Mouse (Mus musculus) G1E (cell line): ENCODE data around the gene Rnf215.

ENCODE experiments used
- POLR2AphosphoS5 ChIP-seq: IDR thresholded peaks from 2 replicates; pipeline ENCODE4 v1.6.1; 2012; ENCODE audit warnings: low read depth, low read length, inconsistent platforms; ENCODE audit not compliant: insufficient replicate concordance
- TAL1 ChIP-seq: conservative IDR thresholded peaks from 2 replicates; pipeline ENCODE4 v1.6.1; 2012; ENCODE audit warnings: low read depth, low read length, inconsistent platforms, mixed read lengths

DNA sequence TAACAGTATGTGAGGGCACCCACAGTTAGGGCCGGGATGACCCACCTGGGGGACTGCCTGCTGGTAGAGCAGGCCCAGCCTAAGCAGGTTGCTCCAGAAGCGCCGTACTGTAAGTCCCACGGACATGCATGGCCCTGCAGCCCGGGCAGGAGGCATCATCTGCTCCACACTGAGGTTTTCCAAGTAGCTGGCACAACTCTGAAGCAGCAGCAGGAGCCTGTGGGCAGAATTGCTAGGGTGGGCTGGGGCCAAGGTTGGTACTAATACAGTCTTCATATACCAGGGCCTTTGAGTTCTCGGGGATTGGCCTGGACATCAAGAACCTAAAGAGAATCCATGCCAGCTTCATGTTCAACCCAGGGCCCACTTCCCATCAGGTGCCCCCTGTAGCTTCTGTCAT, 14.9 kb downstream of the Rnf215 start:
- TF ChIP-seq TAL1 (no peak), POLR2AphosphoS5 (no peak)
